Mouse (Mus musculus) heart, embryonic 13.5 days (tissue): ENCODE results near the gene Psap. TPM values are rescaled to one million over a fixed set of nuclear protein-coding genes. Genes with fewer than 3 reads are reported as not detected.

Source experiments
- ATAC-seq: fragments of 200-750 bp; cut with Nextera tagmentation; 2 replicates; pipeline ENCODE4 v1.8.0; 2017; ENCODE audit warnings: moderate TSS enrichment; ENCODE audit not compliant: insufficient number of reproducible peaks, low FRiP score, low TSS enrichment; ENCODE audit errors: extremely low read depth
- H3K27ac ChIP-seq: fragments of 300-500 bp; sonication (generic); replicated peaks from 2 replicates; pipeline ENCODE4 v1.5.1; 2015; ENCODE audit warnings: moderate library complexity, mild to moderate bottlenecking, inconsistent platforms
- H3K27me3 ChIP-seq: fragments of 300-500 bp; sonication (generic); replicated peaks from 2 replicates; pipeline ENCODE4 v1.6.1; 2015; ENCODE audit warnings: mild to moderate bottlenecking, inconsistent platforms
- H3K36me3 ChIP-seq: fragments of 300-500 bp; sonication (generic); 2 replicates; pipeline ENCODE4 v1.6.1; 2015; ENCODE audit warnings: mild to moderate bottlenecking, inconsistent platforms
- H3K4me1 ChIP-seq: fragments of 300-500 bp; sonication (generic); 2 replicates; pipeline ENCODE4 v1.6.1; 2015; ENCODE audit warnings: inconsistent platforms
- H3K4me2 ChIP-seq: fragments of 300-500 bp; sonication (generic); 2 replicates; pipeline ENCODE4 v1.6.1; 2015; ENCODE audit warnings: inconsistent platforms, mild to moderate bottlenecking, moderate library complexity
- H3K4me3 ChIP-seq: fragments of 300-500 bp; sonication (generic); 2 replicates; pipeline ENCODE4 v1.5.1; 2015; ENCODE audit warnings: moderate library complexity, mild to moderate bottlenecking, inconsistent platforms
- H3K9ac ChIP-seq: fragments of 300-500 bp; sonication (generic); 2 replicates; pipeline ENCODE4 v1.6.1; 2015; ENCODE audit warnings: inconsistent platforms, mild to moderate bottlenecking, moderate library complexity
- H3K9me3 ChIP-seq: fragments of 300-500 bp; sonication (generic); 2 replicates; pipeline ENCODE4 v1.6.1; 2016; ENCODE audit warnings: inconsistent platforms
- WGBS: fragments of 180-500 bp; shearing (Covaris S2); methylation state at CpG from one replicate; pipeline ENCODE4 v1.1.7; 2015; ENCODE audit warnings: mixed read lengths; 5-methylcytosine and 5-hydroxymethylcytosine counted together
- polyA plus RNA-seq: library from polyadenylated mRNA; unstranded; fragments of >200 nt; fragmentation: Nextera tagmentation; extraction: Ambion mirVana; gene quantifications from 2 replicates; pipeline ENCODE4 v1.2.1, GENCODE M21; 2015

Psap gene
- polyA plus RNA-seq, 1 experiment from 2014 or later, result 95.7 TPM

GRCm38 (mm10) chr10:60280353-60280752, 2.9 kb downstream of the Psap start:
- Histone ChIP-seq H3K27me3 (no peaks in the 10 kb centered on the region), H3K4me2 (peak overlapping the region; percentile 91; the same call in 1 of the 2 replicates), H3K4me3 (no peak overlapping the region), H3K4me1 (peaks cover 67% of the 10 kb centered on the region), H3K9ac (peak overlapping the region; percentile 9; the same call in 1 of the 2 replicates), H3K27ac (0 out of 2 replicates have a peak overlapping the region, but pooled peaks have one; percentile 15), H3K9me3 (no peaks in the 10 kb centered on the region), H3K36me3 (peaks cover 10% of the 10 kb centered on the region; the same call in 1 of the 2 replicates)
- ATAC-seq, result no peak
- WGBS, result 87% methylated on average over 6 of the region's 6 CpGs

- Histone ChIP-seq H3K4me3 (no peak overlapping the region), H3K36me3 (peaks cover 15% of the 10 kb centered on the region; the same call in 1 of the 2 replicates), H3K27ac (no peak overlapping the region), H3K9me3 (no peaks in the 10 kb centered on the region), H3K9ac (no peak overlapping the region), H3K4me2 (no peak overlapping the region), H3K27me3 (no peaks in the 10 kb centered on the region), H3K4me1 (peaks cover 79% of the 10 kb centered on the region)
- no peak for ATAC-seq
- WGBS, result 90% methylated on average over 9 of the region's 9 CpGs
These were observed 4.2 kb downstream of the Psap start for GRCm38 (mm10) chr10:60281571-60282050.

GRCm38 (mm10) chr10:60282116-60283014, 4.9 kb downstream of the Psap start:
- Histone ChIP-seq H3K9me3 (no peaks in the 10 kb centered on the region), H3K4me3 (no peak overlapping the region), H3K4me2 (no peak overlapping the region), H3K27ac (no peak overlapping the region), H3K27me3 (no peaks in the 10 kb centered on the region), H3K4me1 (peaks cover 81% of the 10 kb centered on the region), H3K36me3 (peaks cover 15% of the 10 kb centered on the region; the same call in 1 of the 2 replicates), H3K9ac (peak overlapping the region; percentile 19; the same call in 1 of the 2 replicates)
- 77% methylated on average over 10 of the region's 10 CpGs for WGBS
- ATAC-seq, result no peak

- 75% methylated on average over 6 of the region's 6 CpGs for WGBS
- no peak overlapping the region for H3K4me3 ChIP-seq
- H3K4me1 ChIP-seq, result peaks cover 79% of the 10 kb centered on the region
- H3K27ac ChIP-seq, result peak overlapping the region; percentile 40
- H3K27me3 ChIP-seq, result no peaks in the 10 kb centered on the region
- H3K4me2 ChIP-seq, result peak overlapping the region; percentile 53; the same call in 1 of the 2 replicates
- H3K9ac ChIP-seq, result peak overlapping the region; percentile 57; the same call in 1 of the 2 replicates
- no peak for ATAC-seq
- H3K36me3 ChIP-seq, result peaks cover 15% of the 10 kb centered on the region; the same call in 1 of the 2 replicates
- no peaks in the 10 kb centered on the region for H3K9me3 ChIP-seq
These were observed 6.8 kb downstream of the Psap start for GRCm38 (mm10) chr10:60284248-60284647.

- peaks cover 79% of the 10 kb centered on the region for H3K4me1 ChIP-seq
- H3K27ac ChIP-seq, result peak overlapping the region; percentile 40
- no peaks in the 10 kb centered on the region for H3K9me3 ChIP-seq
- no peaks in the 10 kb centered on the region for H3K27me3 ChIP-seq
- H3K4me3 ChIP-seq, result no peak overlapping the region
- peak overlapping the region; percentile 53; the same call in 1 of the 2 replicates for H3K4me2 ChIP-seq
- 50% methylated on average over 8 of the region's 8 CpGs for WGBS
- H3K9ac ChIP-seq, result peak overlapping the region; percentile 57
- ATAC-seq, result no peak
- H3K36me3 ChIP-seq, result peaks cover 15% of the 10 kb centered on the region; the same call in 1 of the 2 replicates
These were observed 7.3 kb downstream of the Psap start for GRCm38 (mm10) chr10:60284676-60285111.

GRCm38 (mm10) chr10:60285183-60285582, 7.8 kb downstream of the Psap start:
- H3K27me3 ChIP-seq, result no peaks in the 10 kb centered on the region
- H3K9me3 ChIP-seq, result no peaks in the 10 kb centered on the region
- 70% methylated on average over 8 of the region's 8 CpGs for WGBS
- H3K4me2 ChIP-seq, result peak overlapping the region; percentile 53
- peak overlapping the region; percentile 57 for H3K9ac ChIP-seq
- H3K36me3 ChIP-seq, result peaks cover 12% of the 10 kb centered on the region; the same call in 1 of the 2 replicates
- H3K4me1 ChIP-seq, result peaks cover 79% of the 10 kb centered on the region
- peak overlapping the region; percentile 40 for H3K27ac ChIP-seq
- no peak overlapping the region for H3K4me3 ChIP-seq
- no peak for ATAC-seq

GRCm38 (mm10) chr10:60285676-60286372, 8.4 kb downstream of the Psap start:
- WGBS, result 48% methylated on average over 14 of the region's 14 CpGs
- Histone ChIP-seq H3K4me1 (peaks cover 79% of the 10 kb centered on the region), H3K4me2 (peak overlapping the region; percentile 53), H3K27ac (peak overlapping the region; percentile 40), H3K27me3 (no peaks in the 10 kb centered on the region), H3K9ac (peak overlapping the region; percentile 57; the same call in 1 of the 2 replicates), H3K9me3 (no peaks in the 10 kb centered on the region), H3K36me3 (peaks cover 12% of the 10 kb centered on the region; the same call in 1 of the 2 replicates), H3K4me3 (no peak overlapping the region)
- no peak for ATAC-seq

GRCm38 (mm10) chr10:60286546-60286945, 9.1 kb downstream of the Psap start:
- H3K4me1 ChIP-seq, result peaks cover 81% of the 10 kb centered on the region
- H3K9me3 ChIP-seq, result no peaks in the 10 kb centered on the region
- no peaks in the 10 kb centered on the region for H3K27me3 ChIP-seq
- H3K36me3 ChIP-seq, result peaks cover 15% of the 10 kb centered on the region
- no peak overlapping the region for H3K9ac ChIP-seq
- H3K27ac ChIP-seq, result no peak overlapping the region
- no peak for ATAC-seq
- H3K4me2 ChIP-seq, result no peak overlapping the region
- no peak overlapping the region for H3K4me3 ChIP-seq
- 89% methylated on average over 7 of the region's 7 CpGs for WGBS

- Histone ChIP-seq H3K4me3 (no peak overlapping the region), H3K9me3 (no peaks in the 10 kb centered on the region), H3K9ac (no peak overlapping the region), H3K4me2 (no peak overlapping the region), H3K27me3 (no peaks in the 10 kb centered on the region), H3K27ac (no peak overlapping the region), H3K36me3 (peaks cover 18% of the 10 kb centered on the region), H3K4me1 (peaks cover 86% of the 10 kb centered on the region)
- ATAC-seq, result no peak
- 85% methylated on average over 4 of the region's 4 CpGs for WGBS
These were observed 9.7 kb downstream of the Psap start for GRCm38 (mm10) chr10:60287161-60287560.

GRCm38 (mm10) chr10:60287726-60288125, 10.3 kb downstream of the Psap start:
- H3K27me3 ChIP-seq, result no peaks in the 10 kb centered on the region
- 71% methylated on average over 2 of the region's 2 CpGs for WGBS
- H3K9me3 ChIP-seq, result no peaks in the 10 kb centered on the region
- no peak overlapping the region for H3K4me3 ChIP-seq
- no peak for ATAC-seq
- no peak overlapping the region for H3K9ac ChIP-seq
- no peak overlapping the region for H3K27ac ChIP-seq
- no peak overlapping the region for H3K4me2 ChIP-seq
- H3K36me3 ChIP-seq, result peaks cover 24% of the 10 kb centered on the region
- H3K4me1 ChIP-seq, result peaks cover 83% of the 10 kb centered on the region

GRCm38 (mm10) chr10:60289216-60289615, 11.8 kb downstream of the Psap start:
- Histone ChIP-seq H3K4me1 (peaks cover 70% of the 10 kb centered on the region), H3K4me3 (no peak overlapping the region), H3K36me3 (peaks cover 36% of the 10 kb centered on the region), H3K9me3 (no peaks in the 10 kb centered on the region), H3K27ac (0 out of 2 replicates have a peak overlapping the region, but pooled peaks have one; percentile 8), H3K4me2 (no peak overlapping the region), H3K27me3 (no peaks in the 10 kb centered on the region), H3K9ac (no peak overlapping the region; the same call in 1 of the 2 replicates)
- no peak for ATAC-seq
- WGBS, result 61% methylated on average over 8 of the region's 8 CpGs
